Mouse (Mus musculus): Measurements from ENCODE around the gene Txn1.

DNA sequence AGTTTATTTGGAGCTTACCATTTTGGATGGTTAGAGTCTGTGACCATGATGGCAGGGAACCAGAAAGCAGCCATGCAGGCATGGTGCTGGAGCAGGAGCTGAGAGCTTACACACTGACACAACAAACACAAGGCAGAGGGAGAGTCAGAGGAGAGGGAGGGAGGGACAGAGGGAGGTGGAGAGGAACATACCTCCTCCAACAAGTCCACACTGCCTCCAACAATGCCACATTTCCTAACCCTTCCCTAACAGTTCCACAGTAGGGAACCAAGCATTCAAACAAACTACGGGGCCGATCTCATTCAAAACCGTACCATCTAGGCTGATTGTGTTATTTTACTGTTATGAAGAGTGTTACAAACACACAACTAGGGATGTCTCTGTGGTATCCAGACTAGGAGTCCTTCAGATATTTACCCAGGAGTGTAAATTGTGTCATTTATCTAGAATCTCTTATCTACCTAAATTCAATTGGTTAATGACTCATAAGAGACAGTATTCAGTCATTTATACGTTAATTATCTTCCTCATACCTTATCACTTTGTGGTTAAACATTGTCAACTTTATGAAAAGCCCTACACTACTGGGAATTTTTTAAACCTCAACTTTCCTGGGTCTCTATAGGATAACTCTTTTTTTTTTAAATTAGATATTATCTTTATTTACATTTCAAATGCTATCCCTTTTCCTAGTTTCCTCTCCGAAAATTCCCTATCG, 18.3 kb upstream of the Txn1 start:
- TF ChIP-seq CTCF (IDR thresholded peaks at IDR 0.05; ENCODE audit: insufficient read depth, low read length), result no peak
- no peak for TF ChIP-seq POLR2A (IDR thresholded peaks at IDR 0.05; ENCODE audit: borderline replicate concordance, extremely low read depth, low read depth, low read length)

Measured in lung, adult 2 months (tissue).